29 mouse cellular contexts compared by ENCODE assay signal in genomic region chr6:145176474-145176873, GRCm38 (mm10). TPM values are rescaled to one million over a fixed set of nuclear protein-coding genes. Genes with fewer than 3 reads are reported as not detected.
A peak's percentile ranks its signal among the peaks of the same experiment; 100 is the strongest.
DNase-seq lines count a peak whose midpoint lies in the region; ATAC-seq and TF ChIP-seq lines count a peak whose summit lies in the region.
"Had no signal": no experiment of that assay in that cellular context is flagged by ENCODE, and none has a peak within 500 bp of the region (broad histone marks: within the 10 kb centered on the region; RNA-seq: fewer than 3 reads in every experiment).

No protein-coding gene starts in this region.

- H3K27me3 ChIP-seq in liver, embryonic 12.5 days (replicated peaks) = 0 out of 2 replicates have a peak, but pooled peaks cover 4% of the 10 kb centered on the region
- H3K27me3 ChIP-seq in liver, postnatal 0 days (ENCODE audit: insufficient read depth, low read length) = no peaks in the 10 kb centered on the region
- H3K27me3 ChIP-seq in intestine, postnatal 0 days (replicated peaks; ENCODE audit: control insufficient read depth, insufficient read depth, low read length) = no peaks in the 10 kb centered on the region
- H3K27me3 ChIP-seq: liver, embryonic 15.5 days had no signal

- no peak for TF ChIP-seq CTCF in liver, postnatal 0 days (IDR thresholded peaks at IDR 0.05; ENCODE audit: low read depth)
- no peak for TF ChIP-seq CTCF in intestine, postnatal 0 days (IDR thresholded peaks at IDR 0.05; ENCODE audit: low read depth)

- H3K4me3 ChIP-seq in liver, embryonic 12.5 days = no peak overlapping the region
- no peak overlapping the region for H3K4me3 ChIP-seq in liver, postnatal 0 days (ENCODE audit: low read depth, low read length)
- no peak overlapping the region for H3K4me3 ChIP-seq in intestine, postnatal 0 days (ENCODE audit: low read depth, low read length)
- H3K4me3 ChIP-seq: erythroblast, embryonic 14.5 days; forebrain, embryonic 13.5 days; heart, embryonic 12.5 days; layer of hippocampus, adult 2 months; liver, embryonic 15.5 days; neural tube, embryonic 13.5 days had no signal

- TF ChIP-seq EP300 in liver, postnatal 0 days (IDR thresholded peaks at IDR 0.05; ENCODE audit: low read depth) = no peak

- ATAC-seq in liver, embryonic 12.5 days = 0 out of 2 replicates have a peak, but pooled peaks have one; percentile 8
- ATAC-seq in liver, postnatal 0 days = no peak
- no peak for ATAC-seq in intestine, postnatal 0 days
- ATAC-seq: activated CD4-positive, CD25-positive, alpha-beta regulatory T cell, adult 4 months; forebrain, embryonic 13.5 days had no signal

- no peak overlapping the region for H3K27ac ChIP-seq in liver, embryonic 12.5 days
- no peak overlapping the region for H3K27ac ChIP-seq in liver, postnatal 0 days (ENCODE audit: low read depth)
- no peak overlapping the region for H3K27ac ChIP-seq in intestine, postnatal 0 days (ENCODE audit: low read depth, low read length)
- H3K27ac ChIP-seq: forebrain, embryonic 13.5 days; hindbrain, embryonic 14.5 days; kidney, embryonic 15.5 days; layer of hippocampus, adult 2 months; liver, embryonic 15.5 days; neural tube, embryonic 13.5 days had no signal

- H3K36me3 ChIP-seq in liver, embryonic 12.5 days = no peaks in the 10 kb centered on the region
- H3K36me3 ChIP-seq in liver, postnatal 0 days (replicated peaks; ENCODE audit: insufficient read depth, low read length) = peaks cover 11% of the 10 kb centered on the region
- no peaks in the 10 kb centered on the region for H3K36me3 ChIP-seq in intestine, postnatal 0 days (ENCODE audit: control insufficient read depth, insufficient read depth)
- H3K36me3 ChIP-seq: heart, embryonic 12.5 days; kidney, embryonic 15.5 days; liver, embryonic 15.5 days; neural tube, embryonic 13.5 days had no signal

- no peak for DNase-seq in liver, postnatal 0 days
- peak; percentile 98 for DNase-seq in ES-CJ7 (ENCODE audit: low read depth, low spot score)
- peak; percentile 37 for DNase-seq in forelimb bud, embryonic 11.5 days (ENCODE audit: low read depth, low spot score)
- no peak for DNase-seq in ovary, postnatal 36 days (ENCODE audit: low spot score)
- DNase-seq in right cerebral cortex, adult 18-20 months = no peak
- DNase-seq: adrenal gland, postnatal 36 days; cerebellum, adult 18-20 months; cerebellum, postnatal 10 days; gastrocnemius, postnatal 25 days; heart, adult 18-20 months; kidney, adult 11 months; kidney, postnatal 36 days; liver; lung, postnatal 36 days; right cerebral cortex, postnatal 14 days; thymus, adult 18-20 months; thymus, postnatal 25 days had no signal

- H3K4me1 ChIP-seq in liver, embryonic 12.5 days = peaks cover 17% of the 10 kb centered on the region
- no peaks in the 10 kb centered on the region for H3K4me1 ChIP-seq in liver, postnatal 0 days (ENCODE audit: insufficient read depth)
- 0 out of 2 replicates have a peak, but pooled peaks cover 6% of the 10 kb centered on the region for H3K4me1 ChIP-seq in intestine, postnatal 0 days (replicated peaks; ENCODE audit: control insufficient read depth, insufficient read depth, low read length)

- 71% methylated on average over 10 of the region's 10 CpGs for WGBS in liver, embryonic 12.5 days (ENCODE audit: insufficient replicate concordance)
- whole genome bisulfite sequencing in liver, postnatal 0 days (ENCODE audit: insufficient replicate concordance) = 79% methylated on average over 10 of the region's 10 CpGs
- 78% methylated on average over 10 of the region's 10 CpGs for WGBS in intestine, postnatal 0 days

- no peak overlapping the region for H3K9ac ChIP-seq in liver, embryonic 12.5 days
- no peak overlapping the region for H3K9ac ChIP-seq in liver, postnatal 0 days (replicated peaks)
- H3K9ac ChIP-seq in intestine, postnatal 0 days (ENCODE audit: low read depth, low read length) = no peak overlapping the region
- H3K9ac ChIP-seq: forebrain, embryonic 13.5 days; heart, embryonic 12.5 days; hindbrain, embryonic 14.5 days; kidney, embryonic 15.5 days; liver, embryonic 15.5 days had no signal

- H3K4me2 ChIP-seq in liver, embryonic 12.5 days = no peak overlapping the region
- no peak overlapping the region for H3K4me2 ChIP-seq in liver, postnatal 0 days (ENCODE audit: low read depth, low read length)
- H3K4me2 ChIP-seq in intestine, postnatal 0 days (replicated peaks; ENCODE audit: low read depth) = no peak overlapping the region
- H3K4me2 ChIP-seq: forebrain, embryonic 13.5 days; heart, embryonic 12.5 days; hindbrain, embryonic 14.5 days; liver, embryonic 15.5 days; midbrain, embryonic 11.5 days; neural tube, embryonic 13.5 days had no signal

- no peaks in the 10 kb centered on the region for H3K9me3 ChIP-seq in liver, embryonic 12.5 days (replicated peaks)
- H3K9me3 ChIP-seq in liver, postnatal 0 days (ENCODE audit: low read length) = no peaks in the 10 kb centered on the region
- no peaks in the 10 kb centered on the region for H3K9me3 ChIP-seq in intestine, postnatal 0 days (ENCODE audit: control insufficient read depth)
- H3K9me3 ChIP-seq: forebrain, embryonic 13.5 days; heart, embryonic 12.5 days; kidney, embryonic 15.5 days; liver, embryonic 15.5 days; neural tube, embryonic 13.5 days had no signal

RNA-seq across cellular contexts. Expression of gene Casc1, which starts 34.3 kb away (rescaled TPM):
- polyA plus RNA-seq in liver, embryonic 12.5 days (2016; fragmentation: Nextera tagmentation; extraction: Ambion mirVana) = 0.13 TPM in 2 replicates
- polyA plus RNA-seq in liver, postnatal 0 days (2015; fragmentation: Nextera tagmentation; extraction: Ambion mirVana) = 0.11 and 0.13 TPM in 2 replicates
- polyA plus RNA-seq in intestine, postnatal 0 days (2015; fragmentation: Nextera tagmentation; extraction: Ambion mirVana) = 0.08 TPM in 2 replicates
- polyA plus RNA-seq: erythroblast, embryonic 14.5 days had no signal

RNA-seq across cellular contexts. Expression of gene Etfrf1, which starts 34.5 kb away (rescaled TPM):
- polyA plus RNA-seq in liver, embryonic 12.5 days (2016; fragmentation: Nextera tagmentation; extraction: Ambion mirVana) = 16.6 and 16.7 TPM in 2 replicates
- 42.3 and 44.9 TPM in 2 replicates for polyA plus RNA-seq in liver, postnatal 0 days (2015; fragmentation: Nextera tagmentation; extraction: Ambion mirVana)
- 48.8 and 49.5 TPM in 2 replicates for polyA plus RNA-seq in intestine, postnatal 0 days (2015; fragmentation: Nextera tagmentation; extraction: Ambion mirVana)

Comparison
In these comparisons a context has a peak if more than half of its experiments do, and no peak if none do; other contexts are left out.
1. DNase-seq: peak in ES-CJ7 (single experiment) and forelimb bud, embryonic 11.5 days (single experiment); none in liver, postnatal 0 days (single experiment), ovary, postnatal 36 days (single experiment) and right cerebral cortex, adult 18-20 months (single experiment).